Mouse (Mus musculus) right cerebral cortex, postnatal 10 days (tissue): Measurements from ENCODE around the gene Map3k5.
"Not testable (repeated sequence)": the region's sequence is repeated elsewhere in the genome, so short reads cannot be mapped to it uniquely, and the experiment has no call there.

Source experiments
- DNase-seq, 2 experiments: peaks; one replicate each; pipeline ENCODE4 v3.0.0; 2021; ENCODE audit warnings: low spot score in 2 of 2

Gene Map3k5

GRCm38 (mm10) chr10:19934384-19935294, at the start of gene Map3k5:
Map3k5 (plus strand) TSS chr10:19934472.
- peak; percentile 58 to 62 for DNase-seq

- DNase-seq, result no peak
Observed at GRCm38 (mm10) chr10:19886249-19886648, 48.0 kb upstream of the Map3k5 start.

GRCm38 (mm10) chr10:19889908-19890307, 44.4 kb upstream of the Map3k5 start:
- DNase-seq, result no peak

GRCm38 (mm10) chr10:19891686-19892085, 42.6 kb upstream of the Map3k5 start:
- DNase-seq, result no peak

GRCm38 (mm10) chr10:19893146-19893545, 41.1 kb upstream of the Map3k5 start:
- DNase-seq, result no peak

GRCm38 (mm10) chr10:19893976-19894375, 40.3 kb upstream of the Map3k5 start:
- DNase-seq, result peak; percentile 51 to 73

- no peak for DNase-seq
Observed at GRCm38 (mm10) chr10:19900191-19900590, 34.1 kb upstream of the Map3k5 start.

GRCm38 (mm10) chr10:19901992-19902391, 32.3 kb upstream of the Map3k5 start:
- DNase-seq, result no peak

GRCm38 (mm10) chr10:19904077-19904820, 30.0 kb upstream of the Map3k5 start:
- DNase-seq, result peak; percentile 41 to 50

- peak; percentile 95 to 96 for DNase-seq
Observed at GRCm38 (mm10) chr10:19907246-19907804, 26.9 kb upstream of the Map3k5 start, which contains the start of gene Pex7. Pex7 (minus strand) TSS chr10:19907689.

- DNase-seq, result no peak
Observed at GRCm38 (mm10) chr10:19908076-19908475, 26.2 kb upstream of the Map3k5 start.

- DNase-seq, result no peak
Observed at GRCm38 (mm10) chr10:19910516-19910915, 23.8 kb upstream of the Map3k5 start.

GRCm38 (mm10) chr10:19911583-19911982, 22.7 kb upstream of the Map3k5 start:
- DNase-seq, result no peak

GRCm38 (mm10) chr10:19913806-19914205, 20.5 kb upstream of the Map3k5 start:
- no peak for DNase-seq

GRCm38 (mm10) chr10:19915301-19915700, 19.0 kb upstream of the Map3k5 start:
- peak; percentile 74 to 80 for DNase-seq

GRCm38 (mm10) chr10:19922410-19922809, 11.9 kb upstream of the Map3k5 start:
- no peak for DNase-seq

- DNase-seq, result no peak
Observed at GRCm38 (mm10) chr10:19924256-19924655, 10.0 kb upstream of the Map3k5 start.

GRCm38 (mm10) chr10:19926391-19926897, 7.8 kb upstream of the Map3k5 start:
- not testable (repeated sequence) for DNase-seq

GRCm38 (mm10) chr10:19928205-19928604, 6.1 kb upstream of the Map3k5 start:
- DNase-seq, result no peak

- no peak for DNase-seq
Observed at GRCm38 (mm10) chr10:19932986-19933385, 1.3 kb upstream of the Map3k5 start.

- peak; percentile 82 for DNase-seq
Observed at GRCm38 (mm10) chr10:19933511-19934383, 525 bp upstream of the Map3k5 start.
